Mouse (Mus musculus) bone marrow macrophage, adult 2 months (primary cell): ENCODE data around the gene Tbx1.
"Not testable (repeated sequence)": the region's sequence is repeated elsewhere in the genome, so short reads cannot be mapped to it uniquely, and the experiment has no call there.

Experiments used
- CTCF ChIP-seq: IDR thresholded peaks from 2 replicates; pipeline ENCODE4 v1.5.1; 2012; ENCODE audit warnings: low read depth, mild to moderate bottlenecking, low read length, moderate library complexity
- POLR2A ChIP-seq: IDR thresholded peaks from 2 replicates; pipeline ENCODE4 v1.6.1; 2012; ENCODE audit warnings: mild to moderate bottlenecking, low read depth, low read length, borderline replicate concordance

DNA sequence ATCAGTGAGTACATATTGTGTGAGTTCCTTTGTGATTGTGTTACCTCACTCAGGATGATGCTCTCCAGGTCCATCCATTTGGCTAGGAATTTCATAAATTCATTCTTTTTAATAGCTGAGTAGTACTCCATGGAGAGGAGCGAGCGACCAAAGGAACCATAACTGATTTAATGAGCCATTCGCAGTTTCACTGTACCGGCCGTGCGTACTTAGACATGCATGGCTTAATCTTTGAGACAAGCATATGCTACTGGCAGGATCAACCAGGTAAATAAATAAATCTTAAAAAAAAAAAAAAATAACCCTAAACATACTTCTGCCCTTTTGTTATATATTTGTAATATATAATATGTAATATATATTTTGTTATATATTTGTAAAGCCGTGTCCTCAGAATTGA, 57.4 kb downstream of the Tbx1 start:
- TF ChIP-seq POLR2A, CTCF: not testable (repeated sequence)
